Mouse (Mus musculus): ENCODE measurements around the gene Ikbke.

GRCm38 (mm10) chr1:131327167-131327566, 47.8 kb upstream of the Ikbke start:
- TF ChIP-seq POLR2A (IDR thresholded peaks at IDR 0.05; ENCODE audit: insufficient read depth, low read depth, low read length) (no peak), CTCF (IDR thresholded peaks at IDR 0.05; ENCODE audit: insufficient read depth, low read depth, low read length) (no peak)

Data from olfactory bulb, adult 2 months (tissue).